Mouse (Mus musculus) cerebellum, postnatal 36 days (tissue): ENCODE data around the gene Errfi1.

Experiments used
- DNase-seq, 2 experiments: peaks; one replicate each; pipeline ENCODE4 v3.0.0; 2021 to 2022; ENCODE audit warnings: mixed read lengths in 2 of 2

Gene Errfi1

DNA sequence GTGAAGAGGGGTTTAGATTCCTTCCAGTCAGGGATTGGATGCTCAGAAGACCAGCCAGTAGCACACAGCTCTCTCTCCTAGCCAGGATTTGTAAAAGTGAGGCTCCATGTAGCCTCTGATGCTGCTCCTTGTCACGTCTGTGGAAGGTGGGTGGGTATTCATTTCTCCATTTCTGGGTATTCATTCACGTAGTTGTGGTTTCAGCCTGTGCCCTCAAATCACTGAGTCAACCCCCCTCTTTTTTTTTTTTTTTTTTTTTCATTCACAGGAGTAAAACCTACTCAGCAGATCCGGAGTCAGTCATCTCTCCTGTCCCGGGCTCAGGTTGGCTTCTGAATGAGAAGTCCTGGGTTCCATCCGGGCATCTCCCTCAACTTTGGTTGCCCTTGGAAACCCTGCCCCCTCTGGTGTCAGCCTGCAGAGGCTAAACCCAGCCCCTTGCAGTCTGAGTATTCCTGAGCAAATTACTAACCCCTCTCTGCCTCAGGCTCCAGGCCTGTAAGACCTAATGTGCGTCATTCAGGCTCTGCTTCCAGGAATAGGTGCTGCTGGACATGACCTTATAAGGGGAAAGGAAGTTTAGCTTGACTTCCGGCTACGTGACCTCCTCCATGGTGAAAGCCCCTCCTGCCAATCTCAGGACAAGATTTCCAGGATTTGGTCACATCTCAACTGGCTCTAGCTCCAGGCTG, 63.8 kb downstream of the Errfi1 start:
- DNase-seq: no peak
